Comparison of ENCODE assay signal across 26 mouse cellular contexts in genomic region chr4:150891308-150891707, GRCm38 (mm10). TPM values are rescaled to one million over a fixed set of nuclear protein-coding genes. Genes with fewer than 3 reads are reported as not detected.
DNase-seq lines count a peak whose midpoint lies in the region; ATAC-seq and TF ChIP-seq lines count a peak whose summit lies in the region.
"Had no signal": no experiment of that assay in that cellular context is flagged by ENCODE, and none has a peak within 500 bp of the region (broad histone marks: within the 10 kb centered on the region; RNA-seq: fewer than 3 reads in every experiment).

No protein-coding gene starts in this region.

- H3K79me2 ChIP-seq in MEL (ENCODE audit: control insufficient read depth, insufficient read depth, low read length, poor library complexity): no peaks in the 10 kb centered on the region

- H3K27ac ChIP-seq in limb, embryonic 12.5 days: peak overlapping the region; percentile 91; the same call in 1 of the 2 replicates
- H3K27ac ChIP-seq in limb, embryonic 10.5 days: no peak overlapping the region
- H3K27ac ChIP-seq in MEL (ENCODE audit: control insufficient read depth, low read depth, low read length): no peak overlapping the region
- no peak overlapping the region for H3K27ac ChIP-seq in midbrain, embryonic 16.5 days (ENCODE audit: low read length)
- H3K27ac ChIP-seq: embryonic facial prominence, embryonic 12.5 days; embryonic facial prominence, embryonic 15.5 days; heart, embryonic 15.5 days; hindbrain, embryonic 10.5 days; hindbrain, embryonic 13.5 days; intestine, embryonic 15.5 days had no signal

- peaks cover 38% of the 10 kb centered on the region for H3K4me1 ChIP-seq in limb, embryonic 12.5 days (replicated peaks)
- peaks cover 34% of the 10 kb centered on the region for H3K4me1 ChIP-seq in limb, embryonic 10.5 days
- H3K4me1 ChIP-seq in MEL (ENCODE audit: control insufficient read depth in 1 of 2, insufficient read depth in 2 of 2, low read length in 2 of 2): no peaks in the 10 kb centered on the region
- H3K4me1 ChIP-seq in midbrain, embryonic 16.5 days (ENCODE audit: control insufficient read depth, insufficient read depth, low read length): no peaks in the 10 kb centered on the region

- TF ChIP-seq POLR2A in MEL (IDR thresholded peaks at IDR 0.05; ENCODE audit: control insufficient read depth in 1 of 2, insufficient read depth in 1 of 2, low read depth in 1 of 2, low read length in 2 of 2, poor library complexity in 1 of 2): no peak

- no peak overlapping the region for H3K4me3 ChIP-seq in limb, embryonic 12.5 days (replicated peaks)
- H3K4me3 ChIP-seq in limb, embryonic 10.5 days: no peak overlapping the region
- no peak overlapping the region for H3K4me3 ChIP-seq in MEL (ENCODE audit: control insufficient read depth in 1 of 2, insufficient read depth in 1 of 2, low read depth in 2 of 2, low read length in 2 of 2)
- no peak overlapping the region for H3K4me3 ChIP-seq in midbrain, embryonic 16.5 days (ENCODE audit: low read depth, low read length)
- H3K4me3 ChIP-seq: embryonic facial prominence, embryonic 12.5 days; embryonic facial prominence, embryonic 15.5 days; heart, embryonic 12.5 days; heart, embryonic 15.5 days; hindbrain, embryonic 10.5 days; hindbrain, embryonic 13.5 days; intestine, embryonic 15.5 days had no signal

- H3K9me3 ChIP-seq in limb, embryonic 12.5 days: no peaks in the 10 kb centered on the region
- no peaks in the 10 kb centered on the region for H3K9me3 ChIP-seq in limb, embryonic 10.5 days (replicated peaks)
- no peaks in the 10 kb centered on the region for H3K9me3 ChIP-seq in MEL (replicated peaks; ENCODE audit: insufficient read depth, low read length)
- H3K9me3 ChIP-seq in midbrain, embryonic 16.5 days (replicated peaks; ENCODE audit: control insufficient read depth, low read length, poor library complexity, severe bottlenecking): no peaks in the 10 kb centered on the region
- H3K9me3 ChIP-seq: embryonic facial prominence, embryonic 12.5 days; embryonic facial prominence, embryonic 15.5 days; heart, embryonic 12.5 days; heart, embryonic 15.5 days; hindbrain, embryonic 10.5 days; hindbrain, embryonic 13.5 days; intestine, embryonic 15.5 days had no signal

- H3K4me2 ChIP-seq in limb, embryonic 12.5 days: no peak overlapping the region
- no peak overlapping the region for H3K4me2 ChIP-seq in midbrain, embryonic 16.5 days (ENCODE audit: low read length)
- H3K4me2 ChIP-seq: embryonic facial prominence, embryonic 12.5 days; embryonic facial prominence, embryonic 15.5 days; heart, embryonic 12.5 days; heart, embryonic 15.5 days; hindbrain, embryonic 13.5 days had no signal

- H3K9ac ChIP-seq in limb, embryonic 12.5 days (replicated peaks): no peak overlapping the region
- H3K9ac ChIP-seq in MEL (ENCODE audit: control insufficient read depth, low read depth, low read length, poor library complexity, severe bottlenecking): no peak overlapping the region
- H3K9ac ChIP-seq in midbrain, embryonic 16.5 days (ENCODE audit: low read depth, low read length): no peak overlapping the region
- H3K9ac ChIP-seq: embryonic facial prominence, embryonic 12.5 days; embryonic facial prominence, embryonic 15.5 days; forebrain, postnatal 0 days; heart, embryonic 12.5 days; heart, embryonic 15.5 days; hindbrain, embryonic 13.5 days; intestine, embryonic 15.5 days had no signal

- TF ChIP-seq EP300 in MEL (IDR thresholded peaks at IDR 0.05; ENCODE audit: low read depth in 1 of 2, low read length in 2 of 2): no peak

- no peak for TF ChIP-seq CTCF in MEL (IDR thresholded peaks at IDR 0.05 in 2 of 3, conservative IDR thresholded peaks at IDR 0.05 in 1 of 3; ENCODE audit: control insufficient read depth in 1 of 3, insufficient read depth in 1 of 3, low read depth in 2 of 3, low read length in 3 of 3, poor library complexity in 1 of 3, severe bottlenecking in 1 of 3)

- H3K36me3 ChIP-seq in limb, embryonic 12.5 days: peaks cover 7% of the 10 kb centered on the region
- H3K36me3 ChIP-seq in limb, embryonic 10.5 days: peaks cover 8% of the 10 kb centered on the region
- no peaks in the 10 kb centered on the region for H3K36me3 ChIP-seq in MEL (ENCODE audit: control insufficient read depth in 1 of 2, insufficient read depth in 2 of 2, low read length in 2 of 2)
- H3K36me3 ChIP-seq in midbrain, embryonic 16.5 days (ENCODE audit: control insufficient read depth, insufficient read depth, low read length): 0 out of 2 replicates have a peak, but pooled peaks cover 4% of the 10 kb centered on the region
- H3K36me3 ChIP-seq: heart, embryonic 15.5 days; intestine, embryonic 15.5 days had no signal

- H3K27me3 ChIP-seq in limb, embryonic 12.5 days: no peaks in the 10 kb centered on the region
- H3K27me3 ChIP-seq in limb, embryonic 10.5 days (ENCODE audit: low read depth, poor library complexity, severe bottlenecking): no peaks in the 10 kb centered on the region
- no peaks in the 10 kb centered on the region for H3K27me3 ChIP-seq in MEL (ENCODE audit: control insufficient read depth in 1 of 2, insufficient read depth in 2 of 2, low read length in 2 of 2)
- H3K27me3 ChIP-seq in midbrain, embryonic 16.5 days (ENCODE audit: control insufficient read depth, insufficient read depth, low read depth, low read length): no peaks in the 10 kb centered on the region
- H3K27me3 ChIP-seq: embryonic facial prominence, embryonic 12.5 days; embryonic facial prominence, embryonic 15.5 days; heart, embryonic 12.5 days; heart, embryonic 15.5 days; hindbrain, embryonic 13.5 days; intestine, embryonic 15.5 days; Patski had no signal

- WGBS in limb, embryonic 12.5 days: 67% methylated on average over 5 of the region's 5 CpGs
- 74% methylated on average over 5 of the region's 5 CpGs for WGBS in limb, embryonic 10.5 days
- WGBS in midbrain, embryonic 16.5 days: 84% methylated on average over 5 of the region's 5 CpGs

- no peak for ATAC-seq in limb, embryonic 12.5 days (ENCODE audit: insufficient number of reproducible peaks, insufficient read depth, low FRiP score, low TSS enrichment, low read depth)
- peak; percentile 60 for ATAC-seq in megakaryocyte, adult 5-6 weeks (ENCODE audit: poor library complexity, severe bottlenecking)
- no peak for ATAC-seq in midbrain, embryonic 16.5 days
- ATAC-seq: CD4-positive, CD25-positive, alpha-beta regulatory T cell, adult 4 months; forebrain, embryonic 14.5 days; forebrain, postnatal 0 days; hindbrain, embryonic 16.5 days; intestine, embryonic 15.5 days; Patski had no signal

- TF ChIP-seq RAD21 in MEL (IDR thresholded peaks at IDR 0.05; ENCODE audit: low read depth, low read length): no peak

- no peak for DNase-seq in limb, embryonic 10.5 days (ENCODE audit: low spot score)
- DNase-seq in MEL (ENCODE audit: low read depth, low spot score): peak; percentile 44
- DNase-seq in layer of hippocampus, postnatal 25 days (ENCODE audit: extremely low spot score in 1 of 2, low spot score in 1 of 2): no peak
- DNase-seq: adrenal gland, postnatal 10 days; adrenal gland, postnatal 36 days; cerebellum, adult 18-20 months; cerebellum, adult 9-10 months; cerebellum, postnatal 14 days; forebrain, postnatal 0 days; heart, adult 18-20 months; heart, postnatal 10 days; heart, postnatal 36 days had no signal

TF ChIP-seq in MEL, 35 proteins besides CTCF, POLR2A, EP300 and RAD21:
- TF ChIP-seq ZNF384 (IDR thresholded peaks at IDR 0.05; ENCODE audit: low read depth, low read length) (peak; percentile 64; the same call in 1 of the 2 replicates), RCOR1 (IDR thresholded peaks at IDR 0.05; ENCODE audit: low read depth, low read length) (no peak)

RNA-seq across cellular contexts. Expression of gene Park7, which starts 22.9 kb away (rescaled TPM):
- polyA plus RNA-seq in limb, embryonic 12.5 days (2016; fragmentation: Nextera tagmentation; extraction: Ambion mirVana): 441 and 447 TPM in 2 replicates
- 526 and 559 TPM in 2 replicates for polyA plus RNA-seq in limb, embryonic 10.5 days (2016; fragmentation: Nextera tagmentation; extraction: Ambion mirVana)
- total RNA-seq in MEL (2012; rRNA removed): 438 and 445 TPM in 2 replicates
- polyA plus RNA-seq in MEL (2012; ENCODE audit: insufficient read depth in 1 of 2, insufficient read length in 2 of 2, low read depth in 1 of 2, low replicate concordance in 2 of 2, missing spikeins in 1 of 2): 100 to 1,000 TPM in 1 of 2 experiments, not detected in 1; 480 TPM
- 118 and 123 TPM in 2 replicates for total RNA-seq in megakaryocyte, adult 5-6 weeks (2015)
- total RNA-seq in megakaryocyte, adult 5-6 weeks (2017): 153 and 156 TPM in 2 replicates
- polyA plus RNA-seq in midbrain, embryonic 16.5 days (2015; fragmentation: Nextera tagmentation; extraction: Ambion mirVana): 359 and 371 TPM in 2 replicates
- 100 to 1,000 TPM; 228 to 261 TPM for total RNA-seq in layer of hippocampus, postnatal 25 days (2021)

RNA-seq across cellular contexts. Expression of gene Tnfrsf9, which starts 23.1 kb away (rescaled TPM):
- 0.45 and 0.69 TPM in 2 replicates for polyA plus RNA-seq in limb, embryonic 12.5 days (2016; fragmentation: Nextera tagmentation; extraction: Ambion mirVana)
- 0.59 and 1.1 TPM in 2 replicates for polyA plus RNA-seq in limb, embryonic 10.5 days (2016; fragmentation: Nextera tagmentation; extraction: Ambion mirVana)
- total RNA-seq in MEL (2012; rRNA removed): not detected in 2 replicates
- under 1 TPM in 1 of 2 experiments, not detected in 1; 0.14 TPM for polyA plus RNA-seq in MEL (2012; ENCODE audit: insufficient read depth in 1 of 2, insufficient read length in 2 of 2, low read depth in 1 of 2, low replicate concordance in 2 of 2, missing spikeins in 1 of 2)
- total RNA-seq in megakaryocyte, adult 5-6 weeks (2015): 0.11 and 2.2 TPM in 2 replicates
- 0.26 and 0.81 TPM in 2 replicates for total RNA-seq in megakaryocyte, adult 5-6 weeks (2017)
- polyA plus RNA-seq in midbrain, embryonic 16.5 days (2015; fragmentation: Nextera tagmentation; extraction: Ambion mirVana): 0.27 and 0.38 TPM in 2 replicates
- 1 to 10 TPM in 1 of 2 experiments, under 1 TPM in 1; 0.80 to 1.1 TPM for total RNA-seq in layer of hippocampus, postnatal 25 days (2021)

RNA-seq across cellular contexts. Expression of gene Errfi1, which starts 37.6 kb away (rescaled TPM):
- polyA plus RNA-seq in limb, embryonic 12.5 days (2016; fragmentation: Nextera tagmentation; extraction: Ambion mirVana): 25.7 and 29.0 TPM in 2 replicates
- 25.2 and 25.9 TPM in 2 replicates for polyA plus RNA-seq in limb, embryonic 10.5 days (2016; fragmentation: Nextera tagmentation; extraction: Ambion mirVana)
- total RNA-seq in MEL (2012; rRNA removed): 2.1 and 2.3 TPM in 2 replicates
- 1 to 10 TPM in 1 of 2 experiments, not detected in 1; 2.7 TPM for polyA plus RNA-seq in MEL (2012; ENCODE audit: insufficient read depth in 1 of 2, insufficient read length in 2 of 2, low read depth in 1 of 2, low replicate concordance in 2 of 2, missing spikeins in 1 of 2)
- 1.8 and 3.7 TPM in 2 replicates for total RNA-seq in megakaryocyte, adult 5-6 weeks (2015)
- 2.3 and 3.4 TPM in 2 replicates for total RNA-seq in megakaryocyte, adult 5-6 weeks (2017)
- polyA plus RNA-seq in midbrain, embryonic 16.5 days (2015; fragmentation: Nextera tagmentation; extraction: Ambion mirVana): 22.1 and 22.7 TPM in 2 replicates
- 10 to 100 TPM; 37.2 to 43.4 TPM for total RNA-seq in layer of hippocampus, postnatal 25 days (2021)
